Mouse (Mus musculus) frontal cortex, postnatal 25 days (tissue): ENCODE results near the gene Syne2.
"Not testable (repeated sequence)": the region's sequence is repeated elsewhere in the genome, so short reads cannot be mapped to it uniquely, and the experiment has no call there.

Source experiments
- DNase-seq, 2 experiments: peaks; one replicate each; pipeline ENCODE4 v3.0.0; 2022; ENCODE audit warnings: low spot score in 2 of 2

The Syne2 gene

GRCm38 (mm10) chr12:75817959-75818452 is at the start of gene Syne2:
TSS of gene Syne2 (plus strand) at chr12:75818134.
- DNase-seq = peak; percentile 19 to 23

- DNase-seq = no peak
Measured at GRCm38 (mm10) chr12:75771410-75771809, 46.5 kb upstream of the Syne2 start.

GRCm38 (mm10) chr12:75772424-75773034 is 45.4 kb upstream of the Syne2 start:
- DNase-seq = peak; percentile 26 to 27

GRCm38 (mm10) chr12:75781445-75781844 is 36.5 kb upstream of the Syne2 start:
- DNase-seq = no peak

GRCm38 (mm10) chr12:75781995-75782394 is 35.9 kb upstream of the Syne2 start:
- DNase-seq = no peak

- DNase-seq = no peak
Measured at GRCm38 (mm10) chr12:75784271-75784751, 33.6 kb upstream of the Syne2 start.

- not testable (repeated sequence) for DNase-seq
Measured at GRCm38 (mm10) chr12:75786681-75787080, 31.3 kb upstream of the Syne2 start.

- peak; percentile 15 to 27 for DNase-seq
Measured at GRCm38 (mm10) chr12:75789451-75789850, 28.5 kb upstream of the Syne2 start.

GRCm38 (mm10) chr12:75794527-75794926 is 23.4 kb upstream of the Syne2 start:
- DNase-seq = no peak

- DNase-seq = no peak
Measured at GRCm38 (mm10) chr12:75796510-75796909, 21.4 kb upstream of the Syne2 start.

- no peak for DNase-seq
Measured at GRCm38 (mm10) chr12:75806281-75806680, 11.7 kb upstream of the Syne2 start.

GRCm38 (mm10) chr12:75813766-75814165 is 4.2 kb upstream of the Syne2 start:
- DNase-seq = no peak

GRCm38 (mm10) chr12:75814551-75814950 is 3.4 kb upstream of the Syne2 start:
- no peak for DNase-seq

GRCm38 (mm10) chr12:75816981-75817856 is 715 bp upstream of the Syne2 start:
- no peak for DNase-seq

GRCm38 (mm10) chr12:75818453-75819434 is 810 bp downstream of the Syne2 start:
- DNase-seq = peak; percentile 15 to 17

- DNase-seq = no peak
Measured at GRCm38 (mm10) chr12:75819481-75819880, 1.5 kb downstream of the Syne2 start.

- DNase-seq = no peak
Measured at GRCm38 (mm10) chr12:75820216-75820615, 2.3 kb downstream of the Syne2 start.

- DNase-seq = no peak
Measured at GRCm38 (mm10) chr12:75822122-75822521, 4.2 kb downstream of the Syne2 start.

GRCm38 (mm10) chr12:75823475-75823874 is 5.5 kb downstream of the Syne2 start:
- no peak for DNase-seq

GRCm38 (mm10) chr12:75825458-75825857 is 7.5 kb downstream of the Syne2 start:
- no peak for DNase-seq

GRCm38 (mm10) chr12:75826699-75827353 is 8.9 kb downstream of the Syne2 start:
- no peak for DNase-seq
